Mouse (Mus musculus) heart, adult 8-10 months (tissue): Measurements from ENCODE around the gene Abcg2. TPM values are rescaled to one million over a fixed set of nuclear protein-coding genes. Genes with fewer than 3 reads are reported as not detected.
A peak's percentile ranks its signal among the peaks of the same experiment; 100 is the strongest.

Experiments used
- DNase-seq: peaks from one replicate; pipeline ENCODE4 v3.0.0; 2022; ENCODE audit warnings: low spot score
- total RNA-seq, 4 experiments: library from RNA; stranded (reverse); gene quantifications; 2 replicates each; pipeline ENCODE4 v1.2.4; 2022

The Abcg2 gene
- total RNA-seq, 4 experiments from 2014 or later = 25.2 to 38.5 (median 34.8) TPM

DNA sequence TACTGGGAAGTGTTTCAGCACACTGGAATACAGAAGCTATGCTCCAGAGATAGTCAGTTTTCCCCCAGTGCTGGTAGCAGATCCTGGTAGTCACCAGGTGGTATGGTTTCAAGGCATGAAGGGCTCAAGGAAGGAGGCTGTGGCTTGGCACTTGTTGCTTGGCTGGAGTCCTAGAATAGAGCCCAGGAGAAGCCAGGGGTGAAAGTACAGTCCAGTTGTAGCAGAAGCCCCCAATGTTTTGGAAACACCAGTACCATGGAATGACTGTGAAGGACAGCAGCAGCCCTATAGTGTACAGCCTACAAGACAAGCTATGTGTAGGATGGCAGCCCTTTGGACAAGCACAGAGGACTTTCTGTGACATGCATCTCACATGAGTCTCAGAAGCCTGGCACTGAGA, 54.2 kb downstream of the Abcg2 start:
- no peak for DNase-seq

- DNase-seq = no peak
These were observed 55.1 kb downstream of the Abcg2 start for GRCm38 (mm10) chr6:58639391-58639790.

- DNase-seq = peak; percentile 70
These were observed 56.2 kb downstream of the Abcg2 start for GRCm38 (mm10) chr6:58640333-58641018.

DNA sequence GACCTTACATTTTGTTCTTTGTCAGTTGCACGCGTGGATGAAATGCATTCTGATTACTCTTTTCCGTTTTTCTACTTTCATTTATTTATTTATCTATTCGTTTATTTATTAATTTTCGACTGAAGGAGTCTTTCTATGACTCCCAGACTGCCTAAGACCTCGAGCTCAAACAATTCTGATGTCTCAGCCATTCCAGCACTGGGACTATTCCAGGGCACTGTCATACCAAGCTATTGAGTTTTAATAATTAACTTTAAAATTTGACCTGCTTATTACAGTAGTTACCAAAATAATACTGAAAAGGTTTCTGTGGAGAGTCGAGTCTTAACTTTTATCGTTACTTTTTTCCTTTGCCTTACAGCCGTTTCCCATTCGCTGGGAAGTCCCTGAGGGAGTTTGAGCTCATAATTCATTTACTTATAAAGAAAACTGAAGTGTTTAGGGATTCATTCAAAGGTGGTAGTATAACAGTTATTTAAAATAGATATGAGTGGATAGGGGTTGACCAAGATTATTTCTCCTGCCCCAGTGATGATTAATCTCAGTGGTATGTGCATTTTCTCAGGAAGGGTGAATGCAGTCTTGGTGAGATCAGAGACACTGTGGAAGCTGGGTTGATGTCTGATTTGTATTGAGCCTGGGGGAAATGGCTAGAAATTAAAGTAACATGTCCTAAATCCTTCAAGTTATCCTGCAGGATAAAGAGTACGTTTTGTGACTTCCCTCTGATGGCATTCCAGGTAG, 56.9 kb downstream of the Abcg2 start:
- no peak for DNase-seq

- no peak for DNase-seq
These were observed 57.9 kb downstream of the Abcg2 start for GRCm38 (mm10) chr6:58642191-58642590.

DNA sequence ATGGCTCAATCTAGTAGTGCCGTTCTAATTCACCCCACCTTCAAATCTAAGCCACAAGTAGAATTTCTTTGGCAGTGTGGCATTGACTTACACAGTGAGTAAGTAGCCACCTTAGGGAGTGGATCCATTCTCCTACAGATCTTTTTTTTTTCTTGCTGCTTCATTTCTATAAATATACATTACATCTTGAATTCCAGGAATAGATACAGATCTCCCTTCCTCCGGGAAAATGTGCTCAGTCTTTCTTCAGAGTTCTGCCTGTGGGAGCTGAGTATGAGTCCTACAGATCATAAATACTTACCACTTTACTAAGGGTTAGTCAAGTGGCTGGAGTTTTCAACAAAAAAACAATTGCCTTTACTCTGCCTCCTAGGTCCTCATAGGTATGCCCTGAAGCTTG, 60.3 kb downstream of the Abcg2 start:
- DNase-seq = no peak

DNA sequence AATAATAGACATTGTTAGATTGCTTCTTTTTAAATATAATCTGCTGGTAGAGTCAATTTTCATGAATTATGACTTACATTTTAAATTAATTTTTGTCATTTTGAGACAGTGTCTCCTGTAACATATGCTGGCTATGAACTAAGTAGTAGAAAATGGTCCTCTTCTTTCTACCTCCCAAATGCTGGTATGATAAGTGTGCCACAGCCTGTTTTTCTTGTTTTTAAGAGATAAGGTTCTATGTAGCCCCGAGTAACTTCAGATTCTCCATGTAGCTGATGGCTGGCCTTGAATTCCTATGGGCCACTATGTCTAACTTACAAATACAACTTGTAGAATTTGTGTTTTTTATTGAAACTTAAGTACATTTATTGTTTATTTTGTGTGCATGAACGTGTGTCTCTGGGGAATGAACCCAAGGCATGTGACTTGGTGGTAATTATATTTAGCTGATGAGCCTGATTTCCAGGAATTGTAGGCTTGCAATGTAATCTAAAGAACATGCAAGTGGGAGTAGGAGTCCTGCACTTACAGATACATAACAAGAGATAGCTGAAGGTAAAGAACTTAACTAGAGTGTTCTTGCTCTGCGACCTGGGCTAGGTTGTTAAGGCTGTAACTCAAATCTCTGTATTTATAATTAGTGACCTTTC, 63.9 kb downstream of the Abcg2 start:
- peak; percentile 42 for DNase-seq

GRCm38 (mm10) chr6:58650136-58650535, 65.8 kb downstream of the Abcg2 start:
- peak; percentile 36 for DNase-seq

DNA sequence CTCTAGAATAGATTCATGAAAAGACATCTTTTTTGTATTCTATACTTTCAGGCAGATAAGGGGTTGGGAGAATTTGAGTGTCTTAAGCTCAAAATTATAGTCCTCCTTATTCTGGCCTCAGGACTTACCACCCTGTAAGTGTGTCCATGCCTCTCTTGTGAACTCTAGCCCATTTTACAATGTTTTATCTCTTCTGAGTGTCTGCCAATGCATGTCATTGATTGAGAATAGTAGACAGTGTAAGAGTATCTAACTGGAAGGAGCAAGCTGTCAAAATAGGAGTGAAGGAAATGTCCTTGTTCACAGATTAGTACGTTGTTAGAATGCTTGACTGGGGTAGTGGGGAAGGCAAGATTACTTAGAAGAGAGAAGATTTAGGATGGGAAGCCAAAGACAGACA, 66.7 kb downstream of the Abcg2 start:
- DNase-seq = no peak

DNA sequence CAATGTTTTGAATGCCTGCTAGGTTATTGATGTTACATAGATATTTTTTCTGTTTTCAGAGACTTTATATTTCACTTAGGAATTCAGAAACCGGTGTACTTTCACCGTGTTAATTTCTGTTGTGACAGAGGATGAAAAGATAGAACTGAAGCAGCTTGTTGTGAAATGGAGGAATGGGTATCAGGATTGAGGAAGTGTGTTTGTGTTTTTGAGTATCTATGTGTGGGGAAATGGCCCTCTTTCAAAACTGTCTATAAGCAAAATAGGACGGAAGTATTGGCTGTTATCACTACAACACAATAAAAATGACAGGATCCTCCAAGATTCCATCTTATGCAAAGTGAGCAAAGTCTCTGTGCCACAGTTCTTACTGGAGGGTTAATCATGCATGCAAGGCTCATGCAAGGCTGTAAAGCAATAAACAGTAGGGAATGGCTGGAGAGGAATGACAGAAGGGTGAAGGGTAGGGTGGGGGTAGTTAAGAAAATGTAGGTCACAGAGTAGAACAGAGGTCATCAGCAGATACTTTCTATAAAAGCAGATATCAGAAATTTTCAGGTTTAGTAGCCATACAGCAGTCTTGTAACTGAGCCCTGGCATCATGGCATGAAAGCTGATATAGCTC, 76.7 kb downstream of the Abcg2 start:
- DNase-seq = no peak

DNA sequence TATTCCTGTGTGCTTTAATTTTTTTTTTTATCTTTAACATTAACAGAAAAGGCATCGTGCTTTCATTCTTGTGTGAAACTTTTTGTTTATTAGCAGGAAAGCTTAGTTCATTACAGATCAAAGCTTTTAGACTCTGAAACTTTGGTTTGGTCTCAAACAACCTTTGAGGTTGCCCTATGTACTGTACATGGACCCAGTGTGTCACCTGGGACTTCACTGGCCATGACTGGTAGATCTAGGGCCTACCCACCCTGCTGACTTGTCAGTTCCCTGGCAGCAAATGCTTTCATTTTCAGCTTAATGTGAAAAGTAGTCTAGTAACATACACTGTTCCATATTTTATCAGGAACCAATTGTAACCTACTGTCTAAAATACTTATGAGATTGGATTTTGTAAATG, 93.5 kb downstream of the Abcg2 start:
- no peak for DNase-seq

GRCm38 (mm10) chr6:58678530-58678929, 94.2 kb downstream of the Abcg2 start:
- no peak for DNase-seq

- DNase-seq = no peak
These were observed 107.3 kb downstream of the Abcg2 start for GRCm38 (mm10) chr6:58691584-58691983.

- no peak for DNase-seq
These were observed 109.9 kb downstream of the Abcg2 start for GRCm38 (mm10) chr6:58694257-58694656.

GRCm38 (mm10) chr6:58694765-58695164, 110.4 kb downstream of the Abcg2 start:
- DNase-seq = no peak

DNA sequence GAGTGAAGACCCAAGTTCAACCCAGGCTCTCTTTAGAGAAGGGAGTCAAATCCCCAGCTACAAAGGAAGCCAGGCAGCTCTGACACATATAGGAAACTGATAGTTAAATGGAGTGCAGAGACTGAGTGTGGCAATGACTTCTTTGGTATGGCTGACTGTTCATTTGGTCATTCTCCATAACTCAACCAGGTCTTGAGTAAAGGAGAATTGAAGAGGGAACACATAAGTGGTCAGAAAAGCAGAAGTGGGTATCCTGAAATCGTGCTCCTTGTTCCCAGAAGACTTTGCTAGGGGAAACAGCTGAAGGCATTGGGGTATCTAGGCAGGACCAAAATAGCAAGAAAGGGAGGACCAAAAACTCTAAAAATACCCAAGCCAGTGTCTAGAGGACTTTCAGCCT, 126.0 kb downstream of the Abcg2 start:
- no peak for DNase-seq

- DNase-seq = no peak
These were observed 127.6 kb downstream of the Abcg2 start for GRCm38 (mm10) chr6:58711909-58712308.

- DNase-seq = no peak
These were observed 149.5 kb downstream of the Abcg2 start for GRCm38 (mm10) chr6:58733851-58734250.

DNA sequence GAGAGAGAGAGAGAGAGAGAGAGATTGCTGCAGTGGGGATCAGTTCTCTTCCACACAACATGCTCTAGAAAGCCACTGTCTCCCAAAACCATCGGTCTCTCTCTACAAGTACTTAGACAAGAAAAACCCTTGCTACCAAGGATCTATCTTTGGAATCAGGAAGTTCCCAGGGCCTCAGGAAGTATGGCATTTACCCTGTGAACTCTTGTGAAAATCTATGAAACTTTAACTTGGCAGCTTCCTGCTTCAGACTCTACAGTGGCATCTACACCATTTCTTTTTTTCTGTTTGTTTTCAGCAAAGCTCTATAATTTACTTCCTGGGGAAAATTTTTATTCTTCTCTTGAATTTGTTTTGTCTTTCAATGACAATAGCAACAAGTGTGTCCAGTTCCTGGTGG, 150.8 kb downstream of the Abcg2 start:
- DNase-seq = no peak
